Mouse (Mus musculus) G1E (cell line): ENCODE measurements around the gene Iffo2.

Source experiments
- CTCF ChIP-seq: IDR thresholded peaks from 2 replicates; pipeline ENCODE4 v1.5.1; 2012; ENCODE audit warnings: low read depth, low read length, inconsistent platforms, mixed read lengths
- GATA1 ChIP-seq: IDR thresholded peaks from 2 replicates; pipeline ENCODE4 v1.6.1; 2012; ENCODE audit warnings: borderline replicate concordance, low read length, inconsistent platforms, mixed read lengths

DNA sequence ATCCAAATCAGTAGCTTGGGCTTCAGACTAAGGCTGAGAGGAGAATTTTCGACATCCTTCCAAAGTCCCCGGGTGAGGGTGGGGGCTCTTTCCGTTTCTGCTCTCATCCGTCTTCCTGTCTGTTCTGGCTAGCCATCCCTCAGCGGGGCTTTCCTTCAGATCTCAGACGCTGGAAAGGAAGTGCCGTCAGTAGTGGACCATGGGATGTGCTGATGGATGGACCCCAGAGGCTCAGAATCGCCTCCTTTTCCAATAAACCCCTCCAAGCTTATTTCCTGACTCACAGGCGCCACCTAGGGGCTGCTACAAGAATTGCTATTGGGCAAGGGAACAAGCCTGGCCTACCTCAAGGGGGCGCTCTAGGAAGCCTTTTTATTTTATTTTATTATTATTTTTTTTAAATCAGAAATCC is 81.2 kb downstream of the Iffo2 start:
- TF ChIP-seq CTCF (peak; percentile 88), GATA1 (no peak)
